Comparison of ENCODE assay signal across 8 mouse cellular contexts in the genomic region with DNA sequence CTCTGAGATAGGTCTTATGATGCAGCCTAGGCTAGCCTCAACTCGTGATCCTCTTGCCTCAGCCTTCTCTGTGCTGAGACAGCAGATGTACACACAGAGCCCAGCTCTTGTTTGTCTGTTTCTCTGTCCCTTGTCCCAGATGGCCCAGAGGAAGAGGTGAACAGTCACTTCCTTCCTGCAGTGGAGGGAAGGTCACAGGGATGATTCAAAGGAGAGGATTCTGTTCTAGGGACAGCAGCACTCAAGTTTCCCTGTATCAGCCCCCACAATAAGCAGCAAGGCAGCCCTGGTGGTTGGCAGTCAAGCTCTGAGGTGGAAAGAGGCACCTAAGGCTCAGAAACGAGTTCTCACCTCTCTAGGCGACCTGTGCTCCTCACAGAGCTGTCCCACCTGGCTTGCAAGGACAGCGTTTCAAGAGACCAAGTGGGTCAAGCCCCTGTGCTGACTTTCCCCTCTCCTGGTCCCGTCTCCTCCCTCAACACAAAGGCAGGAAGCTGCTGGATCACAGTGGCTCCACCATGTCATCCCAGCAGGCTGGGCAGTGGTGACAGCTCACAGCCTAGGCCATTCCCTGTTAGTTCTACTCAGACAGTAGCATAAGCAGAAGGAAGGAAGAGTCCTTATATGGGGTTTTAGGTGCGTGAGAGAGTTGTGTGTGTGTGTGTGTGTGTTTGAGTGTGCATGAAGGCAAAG. TPM values are rescaled to one million over a fixed set of nuclear protein-coding genes. Genes with fewer than 3 reads are reported as not detected.
DNase-seq lines count a peak whose midpoint lies in the region; ATAC-seq and TF ChIP-seq lines count a peak whose summit lies in the region.

No protein-coding gene starts in this region.

- no peak overlapping the region for H3K4me3 ChIP-seq in left cerebral cortex, adult 2 months
- H3K4me3 ChIP-seq in kidney, postnatal 0 days (replicated peaks; ENCODE audit: low read depth, low read length), result no peak overlapping the region
- no peak overlapping the region for H3K4me3 ChIP-seq in neural tube, embryonic 15.5 days (replicated peaks)
- H3K4me3 ChIP-seq in forebrain, embryonic 14.5 days (ENCODE audit: low read depth, low read length), result no peak overlapping the region

- 60% methylated on average over 6 of the region's 6 CpGs for WGBS in kidney, postnatal 0 days
- WGBS in neural tube, embryonic 15.5 days, result 82% methylated on average over 6 of the region's 6 CpGs
- WGBS in forebrain, embryonic 14.5 days, result 70% methylated on average over 6 of the region's 6 CpGs

- H3K9ac ChIP-seq in kidney, postnatal 0 days (ENCODE audit: low read depth, low read length), result no peak overlapping the region
- no peak overlapping the region for H3K9ac ChIP-seq in neural tube, embryonic 15.5 days (replicated peaks)
- H3K9ac ChIP-seq in forebrain, embryonic 14.5 days (ENCODE audit: low read length), result no peak overlapping the region

- no peak for DNase-seq in left cerebral cortex, adult 2 months (ENCODE audit: extremely low spot score in 1 of 2, low spot score in 2 of 2)
- DNase-seq in left cerebral cortex, adult 18-20 months (ENCODE audit: low spot score in 2 of 2), result no peak
- DNase-seq in heart, adult 9 months (ENCODE audit: low spot score in 2 of 2), result peak; percentile 57 to 72
- no peak for DNase-seq in kidney, postnatal 0 days (ENCODE audit: low spot score)
- DNase-seq in forebrain, embryonic 14.5 days (ENCODE audit: low spot score), result no peak
- DNase-seq in embryo, embryonic 10 days (ENCODE audit: low spot score), result no peak
- no peak for DNase-seq in ovary, postnatal 36 days (ENCODE audit: low spot score)

- no peak for TF ChIP-seq CTCF in left cerebral cortex, adult 2 months (IDR thresholded peaks at IDR 0.05)
- no peak for TF ChIP-seq CTCF in kidney, postnatal 0 days (IDR thresholded peaks at IDR 0.05; ENCODE audit: low read depth)

- no peak for ATAC-seq in kidney, postnatal 0 days (replicated peaks; ENCODE audit: low FRiP score, low read depth)
- ATAC-seq in neural tube, embryonic 15.5 days (ENCODE audit: low FRiP score), result no peak
- no peak for ATAC-seq in forebrain, embryonic 14.5 days

- peak overlapping the region; percentile 37 for H3K27ac ChIP-seq in left cerebral cortex, adult 2 months
- H3K27ac ChIP-seq in kidney, postnatal 0 days, result peak overlapping the region; percentile 80
- 0 out of 2 replicates have a peak overlapping the region, but pooled peaks have one; percentile 19 for H3K27ac ChIP-seq in neural tube, embryonic 15.5 days (replicated peaks)
- H3K27ac ChIP-seq in forebrain, embryonic 14.5 days (ENCODE audit: low read depth, low read length), result no peak overlapping the region; the same call in 1 of the 2 replicates

- H3K4me2 ChIP-seq in kidney, postnatal 0 days (ENCODE audit: low read length), result no peak overlapping the region
- no peak overlapping the region for H3K4me2 ChIP-seq in neural tube, embryonic 15.5 days
- no peak overlapping the region for H3K4me2 ChIP-seq in forebrain, embryonic 14.5 days (ENCODE audit: low read length)

- H3K9me3 ChIP-seq in kidney, postnatal 0 days (replicated peaks; ENCODE audit: low read length), result no peaks in the 10 kb centered on the region
- no peaks in the 10 kb centered on the region for H3K9me3 ChIP-seq in neural tube, embryonic 15.5 days (replicated peaks)
- H3K9me3 ChIP-seq in forebrain, embryonic 14.5 days (replicated peaks; ENCODE audit: control insufficient read depth, low read length), result no peaks in the 10 kb centered on the region

- peaks cover 24% of the 10 kb centered on the region for H3K4me1 ChIP-seq in kidney, postnatal 0 days (replicated peaks; ENCODE audit: insufficient read depth, low read length)
- peaks cover 24% of the 10 kb centered on the region for H3K4me1 ChIP-seq in neural tube, embryonic 15.5 days
- H3K4me1 ChIP-seq in forebrain, embryonic 14.5 days (ENCODE audit: control insufficient read depth, insufficient read depth, low read length), result peaks cover 12% of the 10 kb centered on the region

- no peaks in the 10 kb centered on the region for H3K27me3 ChIP-seq in kidney, postnatal 0 days (ENCODE audit: insufficient read depth, low read length)
- no peaks in the 10 kb centered on the region for H3K27me3 ChIP-seq in neural tube, embryonic 15.5 days (replicated peaks)
- no peaks in the 10 kb centered on the region for H3K27me3 ChIP-seq in forebrain, embryonic 14.5 days (replicated peaks; ENCODE audit: control insufficient read depth, insufficient read depth, low read length)

- H3K36me3 ChIP-seq in kidney, postnatal 0 days (ENCODE audit: insufficient read depth, low read length), result peaks cover 18% of the 10 kb centered on the region
- peaks cover 19% of the 10 kb centered on the region for H3K36me3 ChIP-seq in neural tube, embryonic 15.5 days
- H3K36me3 ChIP-seq in forebrain, embryonic 14.5 days (ENCODE audit: control insufficient read depth, insufficient read depth, low read length), result peaks cover 24% of the 10 kb centered on the region

- intact Hi-C loops in left cerebral cortex, adult 2 months (cut with DNase I), result loop anchor here (5.0 kb wide), 1 partner anchor 62 kb away; no protein-coding TSS in a partner anchor

RNA-seq across cellular contexts. Expression of a gene that starts 41.1 kb away (rescaled TPM):
- total RNA-seq in left cerebral cortex, adult 2 months (2021), result 10 to 100 TPM; 16.2 to 20.2 TPM
- total RNA-seq in left cerebral cortex, adult 18-20 months (2021), result 10 to 100 TPM; 17.7 to 22.3 TPM
- 1.8 and 2.0 TPM in 2 replicates for polyA plus RNA-seq in kidney, postnatal 0 days (2015; fragmentation: Nextera tagmentation; extraction: Ambion mirVana)
- 3.5 and 3.8 TPM in 2 replicates for polyA plus RNA-seq in neural tube, embryonic 15.5 days (2015; fragmentation: Nextera tagmentation; extraction: Ambion mirVana)
- 2.6 and 3.6 TPM in 2 replicates for polyA plus RNA-seq in forebrain, embryonic 14.5 days (2014; fragmentation: Nextera tagmentation; extraction: Ambion mirVana)

Comparison
In these comparisons a context has a peak if more than half of its experiments do, and no peak if none do; other contexts are left out.
1. DNase-seq: peak in heart, adult 9 months (2 of 2); none in left cerebral cortex, adult 2 months (0 of 2), left cerebral cortex, adult 18-20 months (0 of 2), kidney, postnatal 0 days (single experiment), forebrain, embryonic 14.5 days (single experiment), embryo, embryonic 10 days (single experiment) and ovary, postnatal 36 days (single experiment).